Mouse (Mus musculus) mouse trophoblast stem cell (cell line): ENCODE data around the gene Aak1.

Experiments
- in situ Hi-C, 2 experiments: fragments of 300-500 bp; cut with MseI, MboI; formaldehyde crosslinking; loops; 2 replicates in 1 of 2; 3 replicates in 1 of 2; pipeline ENCODE4 v1.15.1; 2025

Aak1 gene

DNA sequence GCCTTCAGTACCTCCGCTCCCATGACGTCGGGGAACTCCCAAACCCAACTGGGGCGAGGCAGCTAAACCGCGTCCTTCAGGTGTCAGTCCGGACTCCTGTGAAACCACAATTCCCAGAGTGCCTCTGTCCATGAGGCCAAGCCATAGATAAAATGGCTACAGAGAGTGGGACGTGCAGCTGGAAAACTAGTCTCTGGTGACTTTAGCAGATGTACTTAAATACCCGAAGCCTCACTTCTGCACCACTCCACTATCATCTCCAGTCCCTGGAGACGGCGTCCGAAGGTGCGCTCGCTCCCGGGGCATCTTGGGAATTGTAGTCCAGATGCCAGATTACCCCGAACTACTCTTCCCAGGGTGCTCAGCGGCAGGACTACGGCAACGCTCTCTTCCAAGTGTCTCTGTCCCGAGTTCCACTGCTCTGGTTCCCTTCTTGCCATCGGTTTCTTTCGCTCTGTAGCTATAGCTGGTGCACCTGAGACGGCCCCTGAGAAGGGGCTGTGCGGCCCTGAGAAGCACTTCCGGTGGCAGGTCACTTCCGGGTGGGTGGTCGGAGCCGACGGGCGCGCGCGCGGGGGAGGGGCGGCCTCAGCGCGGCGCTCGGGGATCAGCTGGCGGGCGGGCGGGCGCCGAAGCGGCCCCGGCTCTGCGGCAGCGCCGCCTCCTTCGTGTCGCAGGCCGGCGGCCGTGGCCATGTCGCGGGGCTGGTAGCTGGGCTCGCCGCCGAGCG is at the start of gene Aak1:
TSS of gene Aak1 (plus strand) at position 603 of the 730 bp plus-strand sequence.
- in situ Hi-C loops, result no loop called here

DNA sequence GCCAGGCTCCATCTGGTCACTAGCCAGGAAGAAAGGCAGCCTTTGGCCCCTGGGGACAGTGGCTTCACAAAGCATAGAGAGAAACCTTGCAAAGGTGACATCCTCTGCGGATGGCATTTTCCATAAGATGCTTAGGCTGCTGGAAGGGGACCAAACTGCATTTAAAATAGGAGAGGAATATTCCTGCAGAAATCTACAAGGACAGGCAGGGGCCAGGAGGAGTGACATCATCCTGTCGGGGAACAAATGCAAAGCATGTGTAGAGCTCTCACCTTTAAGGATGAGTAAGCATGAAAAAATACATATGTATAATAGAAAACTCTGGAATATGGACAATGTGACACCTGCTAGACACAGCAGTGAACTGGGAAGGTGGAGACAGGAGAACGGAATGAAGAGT is 48.9 kb upstream of the Aak1 start:
- in situ Hi-C loops, result loop anchor here (5.0 kb wide), 2 partner anchors 33 to 48 kb away; no protein-coding TSS in a partner anchor

DNA sequence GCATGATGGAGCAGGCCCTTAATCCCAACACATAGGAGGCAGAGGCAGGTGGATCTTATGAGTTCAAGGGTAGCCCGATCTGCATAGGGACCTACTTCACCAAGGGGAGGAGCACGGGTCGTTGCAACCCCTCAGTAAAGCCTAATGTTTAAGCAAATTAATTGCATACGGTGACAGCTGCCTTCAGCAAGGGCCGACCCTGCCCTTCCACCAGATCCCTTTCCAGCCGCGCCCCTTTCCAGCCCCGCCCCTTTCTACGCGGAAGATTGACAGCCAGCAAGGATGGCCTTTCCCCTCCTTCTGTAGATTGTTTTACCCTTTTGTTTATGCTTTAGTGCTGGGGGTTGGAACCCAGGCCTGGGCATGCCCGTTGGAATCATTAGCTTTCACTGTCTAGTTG is 47.9 kb upstream of the Aak1 start:
- in situ Hi-C loops, result loop anchor here (5.0 kb wide), 2 partner anchors 34 to 49 kb away; no protein-coding TSS in a partner anchor

DNA sequence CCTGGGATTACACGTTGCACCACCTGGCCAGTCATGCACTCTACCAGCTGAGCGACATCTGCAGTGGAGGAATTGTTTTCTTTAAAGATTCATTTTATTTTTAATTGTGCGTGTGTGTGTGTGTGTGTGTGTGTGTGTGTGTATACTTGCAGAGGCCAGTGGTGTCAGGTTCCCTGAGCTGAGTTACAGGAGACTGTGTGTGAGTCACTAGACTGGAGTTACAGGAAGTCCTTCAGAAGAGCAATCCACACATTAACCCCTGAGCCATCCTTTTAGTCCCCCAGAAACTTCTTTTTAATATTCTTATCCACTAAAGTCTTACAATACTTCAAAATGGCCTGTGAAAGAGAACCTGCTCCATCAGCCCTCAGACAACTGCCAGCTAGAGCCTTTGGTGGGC is 44.7 kb upstream of the Aak1 start:
- in situ Hi-C loops, result loop anchor here (5.0 kb wide), 2 partner anchors 37 to 52 kb away; no protein-coding TSS in a partner anchor

DNA sequence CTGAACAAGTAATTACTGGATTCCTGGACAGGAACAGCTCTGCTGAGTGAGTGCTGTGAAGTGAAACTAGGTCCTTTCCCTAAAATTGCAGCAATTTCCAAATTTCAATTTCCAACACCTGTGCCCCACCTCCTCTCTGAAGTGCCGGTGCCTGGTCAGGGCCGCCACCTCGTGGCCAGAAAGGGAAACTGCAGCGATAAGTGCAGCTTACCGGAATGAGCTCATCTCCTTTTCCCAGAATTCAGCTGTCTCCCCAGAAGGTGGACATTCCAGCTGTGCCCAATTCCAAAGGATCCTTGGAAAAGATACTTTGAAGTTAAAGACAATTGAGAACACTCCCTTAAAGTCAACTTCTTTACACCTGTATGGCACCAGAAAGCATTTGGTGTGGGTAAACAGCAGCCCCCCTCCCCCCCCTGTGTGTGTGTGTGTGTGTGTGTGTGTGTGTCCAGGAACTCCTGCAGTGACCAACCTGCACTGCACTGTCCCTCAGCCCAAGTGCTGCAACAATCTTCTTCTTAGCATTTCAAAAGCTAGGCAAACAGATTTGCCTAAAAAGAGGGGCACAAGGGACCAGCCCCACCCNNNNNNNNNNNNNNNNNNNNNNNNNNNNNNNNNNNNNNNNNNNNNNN is 42.7 kb upstream of the Aak1 start:
- in situ Hi-C loops, result no loop called here

DNA sequence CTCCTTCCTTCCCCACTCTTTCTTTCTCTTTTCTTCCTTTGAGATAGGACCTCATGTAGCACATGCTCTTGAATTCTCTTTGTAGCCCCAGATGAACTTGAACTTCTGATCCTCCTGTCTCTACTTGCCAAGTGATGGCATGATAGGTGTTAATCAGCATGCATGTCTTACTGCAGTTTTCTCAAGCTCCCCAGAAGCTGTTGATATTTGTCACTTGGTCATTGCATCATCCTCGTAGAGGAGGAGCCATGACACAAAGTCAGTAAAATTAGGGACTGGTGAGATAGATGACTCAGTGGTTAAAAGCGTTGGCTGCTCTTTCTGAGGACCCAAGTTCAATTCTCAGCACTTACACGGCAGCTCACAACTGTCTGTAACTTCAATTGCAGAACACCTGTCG is 36.4 kb upstream of the Aak1 start:
- in situ Hi-C loops, result loop anchor here in 1 of 2 experiments (10.0 kb wide), 1 partner anchor 112 kb away; no protein-coding TSS in a partner anchor

DNA sequence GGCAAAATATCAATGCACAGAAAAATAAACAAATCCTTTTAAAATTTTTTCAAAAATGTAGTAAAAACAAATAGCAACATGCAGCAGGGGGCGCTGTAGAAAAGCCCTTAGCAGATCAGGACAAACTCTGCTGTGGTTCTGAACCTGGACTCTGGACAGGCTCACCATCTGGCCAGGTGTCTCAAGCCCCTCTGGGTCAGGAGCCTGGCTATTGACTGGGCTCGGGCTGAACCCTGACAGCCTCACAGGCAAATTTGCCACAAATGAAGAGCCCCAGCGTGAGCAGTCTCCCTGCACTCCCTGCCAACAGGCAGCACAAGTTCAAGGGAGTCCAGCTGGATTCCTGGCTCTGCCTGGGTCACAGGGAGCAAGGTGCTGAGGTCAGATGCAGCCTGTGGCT is 36.0 kb upstream of the Aak1 start:
- in situ Hi-C loops, result loop anchor here in 1 of 2 experiments (10.0 kb wide), 1 partner anchor 111 kb away; no protein-coding TSS in a partner anchor

DNA sequence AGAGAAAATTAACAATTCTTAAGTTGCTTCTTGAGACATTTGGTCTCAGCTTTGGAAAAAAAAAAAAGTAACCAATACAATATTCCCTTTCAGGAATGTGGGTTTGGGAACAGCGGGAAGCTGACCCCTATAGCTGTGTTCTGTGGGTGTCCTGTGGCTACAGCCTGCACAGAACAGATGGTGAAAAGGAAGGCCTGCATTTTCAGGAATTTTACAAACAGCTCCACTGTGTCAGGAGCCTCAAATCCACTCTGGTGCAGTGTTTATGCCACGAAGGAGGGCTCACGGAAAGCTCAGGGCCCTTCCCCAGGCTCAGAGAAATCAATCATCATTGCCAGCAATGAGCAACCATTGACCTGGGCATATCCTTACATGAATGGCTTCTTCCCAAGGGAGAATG is 34.4 kb upstream of the Aak1 start:
- in situ Hi-C loops, result loop anchor here in 1 of 2 experiments (10.0 kb wide), 1 partner anchor 110 kb away; no protein-coding TSS in a partner anchor

DNA sequence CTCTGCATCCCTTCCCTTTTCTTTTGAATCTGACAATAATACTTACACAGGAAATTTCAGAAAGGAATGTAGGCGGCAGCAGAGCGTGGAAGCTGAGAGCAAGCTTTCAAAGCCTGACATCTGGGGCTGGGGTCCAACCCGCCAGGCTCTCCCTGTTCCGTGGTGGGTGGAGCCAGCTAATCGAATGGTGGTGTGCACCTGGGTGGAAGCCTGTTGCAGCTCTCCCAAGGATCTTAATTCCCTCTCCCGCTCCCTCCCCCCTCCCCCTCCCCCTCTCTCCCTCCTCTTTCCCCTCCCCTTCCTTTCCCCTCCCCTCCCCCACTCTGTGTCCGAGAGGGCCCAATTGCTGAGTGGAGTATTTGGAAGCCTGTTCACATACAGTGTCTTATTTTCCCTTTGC is 33.9 kb upstream of the Aak1 start:
- in situ Hi-C loops, result loop anchor here in 1 of 2 experiments (10.0 kb wide), 1 partner anchor 109 kb away; no protein-coding TSS in a partner anchor

DNA sequence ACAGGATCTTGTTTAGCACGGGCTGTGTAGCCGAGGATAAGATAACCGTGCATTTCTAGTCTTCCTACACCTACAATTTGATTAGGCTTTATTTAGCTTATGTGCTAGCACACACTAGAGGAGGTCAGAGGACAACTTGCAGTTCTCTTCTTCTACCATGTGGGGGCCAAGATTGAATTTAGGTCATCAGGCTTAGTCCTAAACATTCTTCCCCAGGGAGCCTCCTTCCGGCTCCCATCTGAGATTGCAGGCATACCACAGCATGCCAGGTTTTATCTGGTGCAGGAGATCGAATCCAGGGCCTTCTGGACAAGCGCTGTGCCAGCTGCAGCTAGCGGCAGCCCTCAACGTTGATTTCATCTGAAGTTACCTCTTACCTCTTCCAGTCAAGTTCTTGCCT is 32.7 kb upstream of the Aak1 start:
- in situ Hi-C loops, result loop anchor here in 1 of 2 experiments (10.0 kb wide), 1 partner anchor 108 kb away; no protein-coding TSS in a partner anchor

DNA sequence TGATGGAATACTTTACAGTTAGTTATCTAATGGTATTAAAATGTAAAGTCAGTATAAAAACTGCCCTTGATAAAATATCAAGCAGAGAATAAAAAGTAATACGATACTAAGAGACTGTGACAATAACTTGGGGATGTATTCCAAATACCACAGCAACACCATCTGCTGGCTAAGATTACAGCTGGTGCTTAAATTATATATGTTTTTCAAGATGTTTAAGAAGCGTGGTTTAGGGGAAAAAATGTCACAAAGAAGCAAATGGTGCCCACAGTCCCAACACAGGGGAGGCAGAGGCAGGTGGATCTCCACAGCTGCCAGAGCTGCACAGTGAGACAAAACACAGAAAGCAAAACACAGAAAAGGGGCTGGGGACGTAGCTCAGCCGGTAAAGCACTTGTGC is 30.4 kb upstream of the Aak1 start:
- in situ Hi-C loops, result loop anchor here in 1 of 2 experiments (10.0 kb wide), 1 partner anchor 106 kb away; no protein-coding TSS in a partner anchor

DNA sequence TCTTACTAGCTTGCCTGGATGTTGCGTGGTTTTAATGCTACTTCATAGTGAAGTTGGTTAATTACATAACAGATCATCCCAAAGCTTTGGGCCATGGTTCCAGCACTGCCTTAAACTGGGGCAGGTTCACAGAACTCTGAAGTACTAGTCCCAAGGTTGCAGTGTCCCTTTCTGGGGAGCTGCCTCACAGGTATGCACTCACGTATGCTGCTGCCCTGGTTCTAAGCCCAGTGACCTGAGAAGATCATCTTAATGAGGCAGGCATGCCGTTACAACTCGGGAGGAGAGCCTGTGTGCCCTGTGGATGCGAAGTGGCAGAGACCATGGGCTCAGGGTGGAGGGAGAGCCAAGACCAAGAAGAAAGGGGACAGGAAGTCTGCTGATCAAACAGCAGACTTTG is 29.4 kb upstream of the Aak1 start:
- in situ Hi-C loops, result loop anchor here in 1 of 2 experiments (10.0 kb wide), 1 partner anchor 105 kb away; no protein-coding TSS in a partner anchor

DNA sequence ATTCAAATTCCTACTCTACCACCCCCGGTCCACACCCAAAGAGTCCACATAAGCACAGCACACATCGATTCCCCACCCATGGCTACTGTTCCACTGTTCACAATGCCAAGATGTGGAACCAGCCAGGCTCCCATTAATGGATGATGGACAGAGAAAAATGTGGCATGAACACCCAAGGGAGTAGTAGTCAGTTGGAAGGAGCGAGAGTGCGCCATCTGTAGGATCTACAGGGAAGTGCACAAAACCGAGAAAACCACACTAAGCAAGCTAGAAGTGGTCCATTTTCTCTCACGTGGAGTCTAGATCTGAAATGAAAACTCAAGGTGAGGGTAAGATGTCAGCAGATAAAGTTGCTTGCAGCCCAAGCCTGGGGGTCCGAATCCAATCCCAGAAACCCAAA is 28.6 kb upstream of the Aak1 start:
- in situ Hi-C loops, result no loop called here

DNA sequence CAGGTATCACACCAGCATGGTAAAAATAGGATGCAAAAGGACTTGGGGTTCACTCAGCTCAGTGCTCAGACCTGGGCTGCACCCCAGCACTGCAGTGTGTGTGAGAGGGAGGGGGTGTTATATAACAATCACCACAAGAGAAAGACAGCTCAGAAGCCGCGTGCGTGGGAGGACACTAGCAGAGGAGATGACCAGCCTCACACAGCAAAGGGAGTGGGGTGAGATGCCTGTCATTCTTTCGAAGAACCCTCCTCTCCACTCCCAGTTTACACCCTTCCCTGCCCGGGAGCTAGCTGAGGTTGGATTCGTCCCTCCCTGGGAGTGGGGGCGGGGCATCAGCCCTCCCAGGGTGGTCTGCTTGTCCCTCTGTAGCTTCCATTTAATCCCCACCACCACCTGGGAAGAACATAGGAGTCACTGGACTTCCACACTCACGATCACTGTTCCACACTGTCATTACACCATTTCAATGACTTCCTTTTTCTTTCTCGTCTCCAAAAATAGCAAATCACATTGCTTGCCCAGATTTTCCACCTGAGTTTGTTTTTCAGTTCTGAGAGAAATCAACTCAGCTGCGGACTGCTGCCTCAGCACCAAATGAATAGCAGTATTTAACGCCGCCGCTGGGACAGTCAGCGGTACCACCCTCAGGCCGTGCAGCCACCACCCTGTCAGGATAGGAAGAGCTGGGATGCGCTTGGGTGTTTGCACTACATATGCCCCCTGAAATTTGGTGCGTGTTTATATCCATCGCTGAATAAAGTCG is 26.8 kb upstream of the Aak1 start:
- in situ Hi-C loops, result no loop called here

DNA sequence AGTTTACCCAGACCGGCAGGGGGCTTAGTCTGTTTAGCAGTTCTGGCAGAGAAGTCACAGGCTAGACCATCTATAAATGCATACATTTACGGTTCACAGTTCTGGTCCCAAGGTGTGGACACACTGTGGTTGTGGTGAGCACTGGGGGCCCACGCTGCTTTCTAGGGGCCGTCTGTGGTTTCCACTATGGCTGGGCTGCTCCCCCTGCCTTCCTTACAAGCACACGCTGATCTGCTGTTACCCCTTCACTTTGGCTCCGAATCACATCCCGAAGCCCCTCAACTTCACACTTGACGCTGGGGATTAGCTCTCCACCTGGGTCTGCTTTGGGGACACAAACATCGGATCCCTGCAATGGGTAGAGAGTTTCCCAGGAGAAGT is 26.3 kb upstream of the Aak1 start:
- in situ Hi-C loops, result no loop called here

DNA sequence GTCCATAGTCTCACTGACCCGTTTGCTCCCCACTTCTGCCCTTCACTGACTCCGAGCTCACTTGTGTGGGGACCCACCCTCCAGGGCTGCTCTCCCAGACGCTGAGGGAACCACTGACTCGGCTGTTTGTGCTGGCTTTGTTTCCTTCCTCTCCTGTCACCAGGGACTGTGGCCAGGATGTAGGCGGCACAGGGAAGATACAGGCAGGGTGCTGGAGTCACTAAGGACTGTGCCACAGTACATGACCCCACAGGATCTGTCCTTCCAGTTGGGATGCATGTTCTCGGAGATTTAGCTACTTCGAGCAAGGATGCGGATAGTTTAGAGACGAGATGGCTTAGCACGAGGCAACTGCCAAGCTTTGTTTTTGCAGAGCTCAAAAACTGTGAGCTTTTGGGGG is 25.5 kb upstream of the Aak1 start:
- in situ Hi-C loops, result no loop called here

DNA sequence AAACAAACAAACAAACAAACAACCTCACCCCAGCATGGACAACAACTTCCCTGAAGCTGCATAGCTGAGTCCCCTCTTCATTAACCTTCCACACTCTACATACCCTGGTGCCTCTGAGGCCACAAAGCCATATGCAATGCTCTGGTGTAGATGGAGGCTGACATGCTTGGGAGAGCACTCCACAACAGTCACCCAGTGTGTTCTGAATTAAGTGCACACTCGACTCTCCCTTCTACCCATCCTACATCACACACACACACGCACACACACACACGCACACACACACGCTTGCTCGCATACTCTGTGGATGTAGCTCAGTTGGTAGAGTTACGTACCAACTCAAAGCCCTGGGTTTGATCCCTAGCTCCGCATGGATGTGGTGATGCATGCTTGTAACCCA is 24.9 kb upstream of the Aak1 start:
- in situ Hi-C loops, result no loop called here

DNA sequence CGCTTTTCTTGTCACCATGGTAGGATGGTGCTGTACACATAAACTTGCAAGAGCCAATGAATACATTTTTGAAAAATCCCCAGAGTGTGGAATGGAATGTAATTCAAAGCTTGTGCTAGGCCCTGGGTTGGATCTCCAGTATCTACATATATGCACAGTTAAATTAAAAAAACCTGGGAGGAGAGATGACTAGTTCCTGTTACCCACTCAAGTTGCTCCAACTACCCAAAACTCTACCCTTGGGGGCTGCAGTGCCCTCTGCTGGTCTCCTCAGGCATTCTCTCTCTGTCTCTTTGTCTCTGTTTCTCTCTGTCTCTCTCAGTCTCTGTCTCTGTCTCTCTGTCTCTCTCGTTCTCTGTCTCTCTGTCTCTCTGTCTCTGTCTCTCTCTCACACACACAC is 21.9 kb upstream of the Aak1 start:
- in situ Hi-C loops, result no loop called here

DNA sequence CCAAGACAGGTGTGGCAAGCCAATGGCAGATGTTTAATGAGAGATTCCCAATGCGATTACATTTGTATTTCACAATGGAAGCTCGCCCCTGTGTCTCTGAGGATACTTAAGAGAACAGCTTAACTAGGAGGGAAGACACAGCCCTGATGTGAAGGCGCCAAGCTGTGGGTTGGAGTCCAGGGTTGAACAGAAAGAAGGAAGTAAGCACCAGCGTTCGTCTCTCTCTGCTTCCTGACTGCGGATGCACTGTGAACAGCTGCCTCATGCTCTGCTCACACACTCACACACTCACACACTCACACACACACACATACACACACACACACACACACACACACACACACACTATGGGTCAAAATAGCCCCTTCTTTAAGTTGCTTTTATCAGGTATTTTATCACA is 19.5 kb upstream of the Aak1 start:
- in situ Hi-C loops, result no loop called here

DNA sequence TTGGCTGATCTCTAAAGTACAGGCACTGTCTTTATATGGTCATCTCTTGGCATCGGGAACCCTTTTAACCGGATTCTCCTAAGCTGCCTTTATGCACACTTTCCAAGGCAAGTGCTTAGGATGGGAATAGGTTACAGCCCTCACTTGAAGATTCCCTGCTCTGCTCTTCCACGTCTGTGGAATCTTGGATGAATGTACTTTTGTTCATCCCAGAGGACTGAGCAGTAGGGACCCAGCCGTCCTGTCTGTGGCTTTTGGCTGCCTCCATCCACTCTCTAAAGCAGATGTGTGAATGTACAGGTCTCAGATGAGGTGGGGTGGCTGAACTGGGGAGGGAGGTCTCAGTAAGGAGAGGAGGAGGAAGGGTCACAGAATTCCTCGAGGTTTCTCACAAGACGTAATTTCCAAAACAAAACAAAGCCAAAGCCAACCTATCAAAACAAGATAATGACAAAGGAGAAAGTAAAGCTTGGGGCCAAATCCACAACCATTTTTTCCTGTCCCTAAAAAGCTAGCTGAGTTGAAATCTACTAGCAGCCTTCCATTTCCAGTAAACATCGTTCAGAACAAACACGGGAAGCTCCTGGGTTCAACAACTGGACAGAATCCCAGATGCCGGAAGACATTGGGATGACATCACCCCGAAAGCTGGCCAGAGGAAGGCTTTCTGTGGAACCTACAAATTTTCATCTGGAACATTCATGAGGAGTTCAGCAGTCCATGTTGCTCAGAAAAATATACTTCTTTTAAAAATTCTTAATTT is 18.4 kb upstream of the Aak1 start:
- in situ Hi-C loops, result no loop called here

DNA sequence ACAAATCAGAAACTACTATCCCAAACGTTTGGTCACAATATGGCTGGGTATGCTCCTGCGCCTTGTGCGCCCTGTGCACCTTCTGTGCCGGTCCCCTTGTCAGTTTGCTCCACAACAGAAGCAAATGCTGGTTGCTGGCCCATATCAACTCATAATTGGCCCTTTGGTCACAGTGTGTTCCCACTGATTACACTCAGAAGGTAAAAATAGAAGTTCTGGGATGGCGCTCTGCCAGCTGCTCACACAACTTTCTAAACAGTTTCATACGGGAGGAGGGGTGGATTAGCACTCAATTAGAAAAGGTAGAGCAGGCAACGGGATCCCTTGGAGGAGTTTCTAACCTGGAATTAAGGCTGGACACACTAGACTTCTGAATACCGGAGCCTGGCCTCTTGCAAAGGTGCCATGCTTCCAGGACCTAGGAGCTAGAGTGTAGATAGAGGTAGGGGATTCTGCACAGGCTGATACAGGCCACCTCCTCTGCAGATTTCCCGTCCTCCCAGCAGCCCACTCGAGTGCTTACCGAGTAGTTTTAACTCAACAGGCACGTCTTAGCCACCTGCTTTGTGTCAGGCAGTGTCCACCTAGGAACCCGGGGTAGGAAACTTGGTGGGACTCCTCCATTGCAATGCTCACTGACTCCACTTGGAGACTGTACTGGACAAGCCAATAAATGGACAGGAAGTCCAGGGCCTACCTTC is 16.4 kb upstream of the Aak1 start:
- in situ Hi-C loops, result no loop called here
